Mouse (Mus musculus): ENCODE measurements around the gene Rftn1.

DNA sequence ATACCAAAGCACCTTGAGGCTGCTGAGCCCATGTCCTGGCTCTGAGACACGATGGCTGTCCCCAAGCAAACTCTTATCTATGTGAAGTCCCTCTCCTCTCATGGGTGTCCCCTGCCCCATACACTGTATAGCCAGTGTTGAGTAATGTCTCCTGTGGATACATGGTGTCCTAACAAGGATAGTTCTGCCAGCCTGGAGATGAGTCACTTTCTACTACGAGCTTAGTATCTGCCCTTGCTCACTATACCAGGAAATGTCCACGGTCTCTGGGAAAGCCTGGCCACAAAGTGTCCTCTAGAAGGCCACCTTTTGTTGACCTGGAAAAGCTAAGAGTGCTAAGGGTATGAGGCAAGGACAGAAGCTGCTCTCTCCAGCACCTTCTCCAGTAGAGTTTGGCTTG, 195.2 kb downstream of the Rftn1 start:
- no peak for TF ChIP-seq CTCF (IDR thresholded peaks at IDR 0.05; ENCODE audit: extremely low read depth, insufficient read depth, low read length)
- no peak for TF ChIP-seq POLR2A (IDR thresholded peaks at IDR 0.05; ENCODE audit: extremely low read depth, insufficient read depth, low read length)
